ENCODE assay signal across 13 mouse cellular contexts in genomic region chr9:122135885-122136170, GRCm38 (mm10). TPM values are rescaled to one million over a fixed set of nuclear protein-coding genes. Genes with fewer than 3 reads are reported as not detected.
DNase-seq lines count a peak whose midpoint lies in the region; ATAC-seq and TF ChIP-seq lines count a peak whose summit lies in the region.
"Had no signal": no experiment of that assay in that cellular context is flagged by ENCODE, and none has a peak within 500 bp of the region (broad histone marks: within the 10 kb centered on the region; RNA-seq: fewer than 3 reads in every experiment).

No protein-coding gene starts in this region.

- no peak overlapping the region for H3K4me3 ChIP-seq in hindbrain, embryonic 10.5 days
- H3K4me3 ChIP-seq in hindbrain, embryonic 14.5 days (replicated peaks; ENCODE audit: low read length) = no peak overlapping the region
- H3K4me3 ChIP-seq in lung, embryonic 14.5 days (ENCODE audit: low read depth, low read length) = no peak overlapping the region
- H3K4me3 ChIP-seq in intestine, embryonic 14.5 days (ENCODE audit: low read depth, low read length) = no peak overlapping the region
- H3K4me3 ChIP-seq in stomach, embryonic 16.5 days (replicated peaks; ENCODE audit: low read length) = no peak overlapping the region
- no peak overlapping the region for H3K4me3 ChIP-seq in forebrain, postnatal 0 days (ENCODE audit: low read depth, low read length)
- H3K4me3 ChIP-seq: forebrain, embryonic 13.5 days; liver, embryonic 15.5 days; midbrain, embryonic 12.5 days had no signal

- peaks cover 36% of the 10 kb centered on the region for H3K36me3 ChIP-seq in hindbrain, embryonic 10.5 days
- H3K36me3 ChIP-seq in hindbrain, embryonic 14.5 days (replicated peaks; ENCODE audit: control insufficient read depth, insufficient read depth) = peaks cover 43% of the 10 kb centered on the region
- peaks cover 30% of the 10 kb centered on the region; the same call in 1 of the 2 replicates for H3K36me3 ChIP-seq in lung, embryonic 14.5 days (ENCODE audit: insufficient read depth)
- H3K36me3 ChIP-seq in intestine, embryonic 14.5 days (ENCODE audit: control insufficient read depth, insufficient read depth, low read length) = peaks cover 27% of the 10 kb centered on the region; the same call in 1 of the 2 replicates
- no peaks in the 10 kb centered on the region for H3K36me3 ChIP-seq in stomach, embryonic 16.5 days (ENCODE audit: control insufficient read depth, insufficient read depth, low read length)
- H3K36me3 ChIP-seq in forebrain, postnatal 0 days (ENCODE audit: insufficient read depth) = peaks cover 8% of the 10 kb centered on the region

- H3K9me3 ChIP-seq in hindbrain, embryonic 10.5 days = no peaks in the 10 kb centered on the region
- H3K9me3 ChIP-seq in hindbrain, embryonic 14.5 days (ENCODE audit: control insufficient read depth, low read length) = no peaks in the 10 kb centered on the region
- no peaks in the 10 kb centered on the region for H3K9me3 ChIP-seq in lung, embryonic 14.5 days (ENCODE audit: low read depth, low read length)
- H3K9me3 ChIP-seq in intestine, embryonic 14.5 days (ENCODE audit: control insufficient read depth, low read length) = no peaks in the 10 kb centered on the region
- no peaks in the 10 kb centered on the region for H3K9me3 ChIP-seq in stomach, embryonic 16.5 days (replicated peaks; ENCODE audit: control insufficient read depth, low read length)
- no peaks in the 10 kb centered on the region for H3K9me3 ChIP-seq in forebrain, postnatal 0 days (ENCODE audit: low read length)
- H3K9me3 ChIP-seq: forebrain, embryonic 13.5 days; liver, embryonic 15.5 days; midbrain, embryonic 12.5 days had no signal

- TF ChIP-seq CTCF in lung, embryonic 14.5 days (IDR thresholded peaks at IDR 0.05; ENCODE audit: low read depth) = no peak
- no peak for TF ChIP-seq CTCF in forebrain, postnatal 0 days (IDR thresholded peaks at IDR 0.05; ENCODE audit: low read depth)

- H3K27me3 ChIP-seq in hindbrain, embryonic 10.5 days (ENCODE audit: insufficient read depth, poor library complexity, severe bottlenecking) = no peaks in the 10 kb centered on the region
- no peaks in the 10 kb centered on the region for H3K27me3 ChIP-seq in hindbrain, embryonic 14.5 days (ENCODE audit: control insufficient read depth, insufficient read depth, low read length)
- H3K27me3 ChIP-seq in lung, embryonic 14.5 days (ENCODE audit: insufficient read depth, low read length) = no peaks in the 10 kb centered on the region
- no peaks in the 10 kb centered on the region for H3K27me3 ChIP-seq in intestine, embryonic 14.5 days (replicated peaks; ENCODE audit: control insufficient read depth, insufficient read depth, low read length)
- H3K27me3 ChIP-seq in stomach, embryonic 16.5 days (ENCODE audit: control insufficient read depth, insufficient read depth, low read length) = no peaks in the 10 kb centered on the region
- no peaks in the 10 kb centered on the region for H3K27me3 ChIP-seq in forebrain, postnatal 0 days (ENCODE audit: insufficient read depth, low read length)
- H3K27me3 ChIP-seq: CH12.LX; forebrain, embryonic 13.5 days; liver, embryonic 15.5 days; midbrain, embryonic 12.5 days had no signal

- H3K9ac ChIP-seq in hindbrain, embryonic 14.5 days = no peak overlapping the region
- no peak overlapping the region for H3K9ac ChIP-seq in lung, embryonic 14.5 days
- no peak overlapping the region for H3K9ac ChIP-seq in intestine, embryonic 14.5 days (ENCODE audit: low read length)
- no peak overlapping the region for H3K9ac ChIP-seq in stomach, embryonic 16.5 days (ENCODE audit: low read length)
- H3K9ac ChIP-seq in forebrain, postnatal 0 days = no peak overlapping the region
- H3K9ac ChIP-seq: forebrain, embryonic 13.5 days; liver, embryonic 15.5 days; midbrain, embryonic 12.5 days had no signal

- no peak for DNase-seq in hindbrain, embryonic 10.5 days (ENCODE audit: low spot score)
- DNase-seq in hindbrain, embryonic 14.5 days (ENCODE audit: low spot score) = no peak
- no peak for DNase-seq in lung, embryonic 14.5 days
- DNase-seq in lung, postnatal 4 days = no peak
- DNase-seq in intestine, embryonic 14.5 days (ENCODE audit: low spot score) = no peak
- no peak for DNase-seq in forebrain, postnatal 0 days
- DNase-seq: cerebellum, adult 9-11 months; gastrocnemius, postnatal 10 days had no signal

- 80% methylated on average over 2 of the region's 2 CpGs for WGBS in hindbrain, embryonic 10.5 days
- 89% methylated on average over 2 of the region's 2 CpGs for WGBS in hindbrain, embryonic 14.5 days
- 68% methylated on average over 2 of the region's 2 CpGs for WGBS in lung, embryonic 14.5 days
- 74% methylated on average over 2 of the region's 2 CpGs for WGBS in intestine, embryonic 14.5 days
- WGBS in stomach, embryonic 16.5 days = 79% methylated on average over 2 of the region's 2 CpGs
- WGBS in forebrain, postnatal 0 days = 88% methylated on average over 2 of the region's 2 CpGs

- H3K4me1 ChIP-seq in hindbrain, embryonic 10.5 days (replicated peaks) = peaks cover 19% of the 10 kb centered on the region; the same call in 1 of the 2 replicates
- H3K4me1 ChIP-seq in hindbrain, embryonic 14.5 days (replicated peaks; ENCODE audit: control insufficient read depth, insufficient read depth, low read length) = no peaks in the 10 kb centered on the region
- no peaks in the 10 kb centered on the region for H3K4me1 ChIP-seq in lung, embryonic 14.5 days (ENCODE audit: insufficient read depth)
- peaks cover 12% of the 10 kb centered on the region for H3K4me1 ChIP-seq in intestine, embryonic 14.5 days (replicated peaks; ENCODE audit: control insufficient read depth, insufficient read depth, low read length)
- peaks cover 13% of the 10 kb centered on the region for H3K4me1 ChIP-seq in stomach, embryonic 16.5 days (ENCODE audit: control insufficient read depth, insufficient read depth, low read length)
- no peaks in the 10 kb centered on the region for H3K4me1 ChIP-seq in forebrain, postnatal 0 days (ENCODE audit: insufficient read depth)

- ATAC-seq in hindbrain, embryonic 14.5 days (ENCODE audit: low FRiP score) = no peak
- 0 out of 2 replicates have a peak, but pooled peaks have one; percentile 17 for ATAC-seq in lung, embryonic 14.5 days (ENCODE audit: insufficient read depth)
- peak; percentile 40; the same call in 1 of the 2 replicates for ATAC-seq in intestine, embryonic 14.5 days (replicated peaks; ENCODE audit: low FRiP score, low TSS enrichment, low read depth)
- ATAC-seq in stomach, embryonic 16.5 days (ENCODE audit: insufficient read depth, low FRiP score) = peak; percentile 57; the same call in 1 of the 2 replicates
- no peak for ATAC-seq in forebrain, postnatal 0 days
- ATAC-seq: forebrain, embryonic 13.5 days had no signal

- H3K4me2 ChIP-seq in hindbrain, embryonic 14.5 days (replicated peaks) = no peak overlapping the region
- H3K4me2 ChIP-seq in lung, embryonic 14.5 days = no peak overlapping the region
- no peak overlapping the region for H3K4me2 ChIP-seq in intestine, embryonic 14.5 days (ENCODE audit: low read length)
- no peak overlapping the region for H3K4me2 ChIP-seq in stomach, embryonic 16.5 days (ENCODE audit: low read depth, low read length)
- H3K4me2 ChIP-seq in forebrain, postnatal 0 days (ENCODE audit: low read depth) = no peak overlapping the region
- H3K4me2 ChIP-seq: forebrain, embryonic 13.5 days; liver, embryonic 15.5 days; midbrain, embryonic 12.5 days had no signal

- 0 out of 2 replicates have a peak overlapping the region, but pooled peaks have one; percentile 5 for H3K27ac ChIP-seq in hindbrain, embryonic 10.5 days
- no peak overlapping the region for H3K27ac ChIP-seq in hindbrain, embryonic 14.5 days
- H3K27ac ChIP-seq in lung, embryonic 14.5 days (ENCODE audit: low read depth) = no peak overlapping the region
- no peak overlapping the region for H3K27ac ChIP-seq in intestine, embryonic 14.5 days (ENCODE audit: low read depth)
- no peak overlapping the region for H3K27ac ChIP-seq in stomach, embryonic 16.5 days (ENCODE audit: low read length)
- H3K27ac ChIP-seq in forebrain, postnatal 0 days (ENCODE audit: low read depth, low read length) = no peak overlapping the region
- H3K27ac ChIP-seq: forebrain, embryonic 13.5 days; liver, embryonic 15.5 days; midbrain, embryonic 12.5 days had no signal

RNA-seq across cellular contexts. Expression of gene Snrk, which starts 18.8 kb away (rescaled TPM):
- polyA plus RNA-seq in hindbrain, embryonic 10.5 days (2016; fragmentation: Nextera tagmentation; extraction: Ambion mirVana) = 30.3 and 32.3 TPM in 2 replicates
- polyA plus RNA-seq in hindbrain, embryonic 14.5 days (2014; fragmentation: Nextera tagmentation; extraction: Ambion mirVana) = 58.5 and 65.1 TPM in 2 replicates
- 57.9 and 58.4 TPM in 2 replicates for polyA plus RNA-seq in lung, embryonic 14.5 days (2014; fragmentation: Nextera tagmentation; extraction: Ambion mirVana)
- polyA plus RNA-seq in intestine, embryonic 14.5 days (2014; fragmentation: Nextera tagmentation; extraction: Ambion mirVana) = 38.3 and 38.8 TPM in 2 replicates
- 46.7 and 52.9 TPM in 2 replicates for polyA plus RNA-seq in stomach, embryonic 16.5 days (2015; fragmentation: Nextera tagmentation; extraction: Ambion mirVana)
- total RNA-seq in forebrain, postnatal 0 days (2014; rRNA removed) = 99.8 and 109 TPM in 2 replicates
- 57.7 and 82.3 TPM in 2 replicates for polyA plus RNA-seq in forebrain, postnatal 0 days (2015; fragmentation: Nextera tagmentation; extraction: Ambion mirVana)

Comparison
In these comparisons a context has a peak if more than half of its experiments do, and no peak if none do; other contexts are left out.
1. ATAC-seq: peak in lung, embryonic 14.5 days (single experiment), intestine, embryonic 14.5 days (single experiment) and stomach, embryonic 16.5 days (single experiment); none in hindbrain, embryonic 14.5 days (single experiment) and forebrain, postnatal 0 days (single experiment).